Mouse (Mus musculus) thymus, adult 2 months (tissue): Measurements from ENCODE around the gene Adora2a.

Source experiments
- CTCF ChIP-seq: fragments of 200-500 bp; IDR thresholded peaks from 2 replicates; pipeline ENCODE4 v1.5.1; 2012; ENCODE audit warnings: mild to moderate bottlenecking, control low read depth, low read length, moderate library complexity, borderline replicate concordance; ENCODE audit not compliant: control insufficient read depth, poor library complexity, insufficient read depth; ENCODE audit errors: extremely low read depth
- POLR2A ChIP-seq: fragments of 200-500 bp; IDR thresholded peaks from 2 replicates; pipeline ENCODE4 v1.6.1; 2012; ENCODE audit warnings: mild to moderate bottlenecking, low read length, control low read depth, moderate library complexity; ENCODE audit not compliant: control insufficient read depth, poor library complexity, insufficient read depth; ENCODE audit errors: extremely low read depth

GRCm38 (mm10) chr10:75335075-75335474 lies 18.4 kb downstream of the Adora2a start:
- no peak for TF ChIP-seq POLR2A
- TF ChIP-seq CTCF: no peak
